Mouse (Mus musculus): ENCODE measurements around the gene Bcl2l13.
"Not testable (repeated sequence)": the region's sequence is repeated elsewhere in the genome, so short reads cannot be mapped to it uniquely, and the experiment has no call there.

Gene Bcl2l13

GRCm38 (mm10) chr6:120924791-120925321, 88.8 kb downstream of the Bcl2l13 start:
- ATAC-seq (ENCODE audit: insufficient number of reproducible peaks, low FRiP score, low TSS enrichment): not testable (repeated sequence)

GRCm38 (mm10) chr6:120926880-120927279, 90.9 kb downstream of the Bcl2l13 start:
- ATAC-seq (ENCODE audit: insufficient number of reproducible peaks, low FRiP score, low TSS enrichment): no peak

GRCm38 (mm10) chr6:120927765-120928164, 91.8 kb downstream of the Bcl2l13 start:
- no peak for ATAC-seq (ENCODE audit: insufficient number of reproducible peaks, low FRiP score, low TSS enrichment)

DNA sequence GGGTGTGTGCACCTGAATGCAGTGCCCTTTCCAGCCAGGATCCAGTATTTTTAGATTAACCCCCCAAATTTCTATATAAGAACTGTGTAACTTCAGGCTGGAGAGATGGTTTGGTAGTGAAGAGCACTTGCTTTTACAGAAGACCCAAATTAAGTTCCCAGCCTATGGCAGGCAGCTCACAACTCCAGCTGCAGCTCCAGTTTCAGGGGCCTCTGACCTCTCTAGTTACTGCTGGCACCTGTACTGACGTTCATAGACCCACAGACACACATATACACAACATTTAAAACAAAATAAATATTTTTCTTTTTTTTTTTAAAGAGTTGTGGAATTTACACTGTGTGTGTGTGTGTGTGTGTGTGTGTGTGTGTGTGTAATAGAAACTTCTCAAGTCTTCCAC, 93.4 kb downstream of the Bcl2l13 start:
- ATAC-seq (ENCODE audit: insufficient number of reproducible peaks, low FRiP score, low TSS enrichment): no peak

- ATAC-seq (ENCODE audit: insufficient number of reproducible peaks, low FRiP score, low TSS enrichment): no peak
These were observed 94.7 kb downstream of the Bcl2l13 start for GRCm38 (mm10) chr6:120930450-120931306.

DNA sequence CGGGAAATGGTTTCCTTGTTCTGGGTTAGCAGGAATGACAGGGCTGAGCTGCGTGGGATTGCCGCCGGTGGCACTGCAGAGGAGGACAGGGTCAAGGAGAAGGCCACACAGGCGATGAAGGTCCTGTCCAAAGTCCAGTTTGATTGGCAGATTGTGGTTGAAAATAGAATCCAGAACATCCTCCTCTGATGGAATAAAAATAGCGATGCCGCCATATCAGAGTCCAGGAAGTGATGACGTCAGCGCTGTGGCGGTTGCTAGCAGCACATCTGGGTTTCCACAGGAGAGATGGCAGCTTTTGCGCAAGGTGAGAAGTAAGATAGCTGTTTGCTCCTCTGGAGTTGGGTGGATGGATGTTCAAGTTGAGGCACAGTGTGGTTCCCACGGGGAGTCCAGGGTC, 96.6 kb downstream of the Bcl2l13 start:
- ATAC-seq (ENCODE audit: insufficient number of reproducible peaks, low FRiP score, low TSS enrichment): no peak

GRCm38 (mm10) chr6:120933670-120934069, 97.7 kb downstream of the Bcl2l13 start:
- no peak for ATAC-seq (ENCODE audit: insufficient number of reproducible peaks, low FRiP score, low TSS enrichment)

GRCm38 (mm10) chr6:120934176-120934575, 98.2 kb downstream of the Bcl2l13 start:
- no peak for ATAC-seq (ENCODE audit: insufficient number of reproducible peaks, low FRiP score, low TSS enrichment)

GRCm38 (mm10) chr6:120937104-120937617, 101.1 kb downstream of the Bcl2l13 start:
- ATAC-seq (ENCODE audit: insufficient number of reproducible peaks, low FRiP score, low TSS enrichment): no peak

DNA sequence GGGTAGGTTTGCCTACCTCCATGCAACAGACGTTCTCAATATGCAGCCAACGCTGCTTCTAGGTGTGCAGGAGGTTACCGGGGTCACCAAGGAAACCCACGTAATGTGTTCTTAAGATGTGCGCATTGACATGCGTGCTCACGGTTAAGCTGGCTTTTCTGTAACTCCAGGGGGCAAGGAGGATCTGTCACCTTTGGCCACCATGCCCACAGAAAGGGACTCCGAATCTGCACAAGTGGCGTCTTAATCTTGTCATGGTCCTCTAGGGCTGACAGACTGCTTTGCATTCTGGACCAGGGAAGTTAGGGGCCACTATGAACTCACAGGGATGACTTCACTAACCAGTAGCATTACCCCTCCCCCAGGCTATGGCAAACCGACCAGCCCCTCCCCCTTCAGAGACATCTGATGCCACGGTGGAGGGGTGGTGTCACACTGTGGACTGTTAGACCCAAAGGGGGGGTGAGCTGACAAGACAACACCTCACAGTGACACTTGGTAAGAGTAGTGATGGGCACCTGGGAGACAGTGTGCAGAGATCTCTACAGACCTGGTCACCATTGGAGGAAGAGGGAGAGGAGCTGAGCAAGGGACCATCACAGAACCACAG, 102.1 kb downstream of the Bcl2l13 start:
- no peak for ATAC-seq (ENCODE audit: insufficient number of reproducible peaks, low FRiP score, low TSS enrichment)

DNA sequence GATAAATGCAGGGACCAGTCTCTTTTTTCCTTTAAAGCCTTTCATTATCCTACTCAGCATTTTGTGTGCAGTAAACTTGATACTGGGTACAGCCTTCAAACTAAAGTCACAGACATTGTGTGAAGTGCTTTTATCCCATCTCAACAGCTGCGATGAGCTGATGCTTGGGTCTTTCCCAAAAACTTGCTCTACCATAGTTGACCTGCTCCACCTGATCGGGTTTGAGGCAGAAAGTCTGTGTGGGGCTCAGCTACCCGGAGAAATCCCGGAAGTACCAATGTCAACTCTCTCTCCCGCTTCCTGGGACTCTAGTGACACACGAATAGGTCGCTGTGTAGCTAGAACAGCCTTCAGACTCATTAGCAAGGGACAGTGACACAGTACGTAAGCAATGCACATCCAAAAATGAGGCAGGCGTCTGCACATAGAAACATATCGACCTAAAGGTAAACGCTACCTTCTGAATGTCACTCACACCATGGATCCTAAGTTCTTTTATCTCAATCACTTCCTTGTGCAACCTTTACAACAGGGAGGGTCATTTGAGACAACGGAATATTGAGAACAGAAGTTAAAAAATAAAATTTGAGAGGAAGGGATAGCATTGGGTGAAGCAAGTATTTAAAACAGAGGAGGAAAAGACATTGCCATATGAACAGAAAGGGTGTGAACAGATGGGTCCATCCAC, 102.9 kb downstream of the Bcl2l13 start:
- ATAC-seq (ENCODE audit: insufficient number of reproducible peaks, low FRiP score, low TSS enrichment): no peak

DNA sequence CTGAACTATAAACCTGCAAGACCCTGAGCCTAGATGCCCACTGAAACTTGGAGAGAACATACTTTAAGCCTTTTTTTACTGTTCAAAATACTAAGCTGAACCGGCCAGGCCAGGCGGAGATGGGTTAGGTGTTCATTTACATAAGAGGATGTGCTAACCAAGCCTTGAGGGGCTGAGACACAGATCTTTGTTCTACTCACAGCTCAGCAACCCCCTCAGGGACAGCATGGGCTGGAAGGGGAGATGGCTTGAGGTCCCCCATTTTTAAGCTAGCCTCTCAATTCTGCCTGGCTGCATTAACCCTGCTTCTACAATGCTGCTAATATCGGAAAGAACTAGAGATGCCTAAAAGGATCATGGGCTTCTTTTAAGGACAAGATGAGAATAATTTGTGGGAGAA, 103.8 kb downstream of the Bcl2l13 start:
- ATAC-seq (ENCODE audit: insufficient number of reproducible peaks, low FRiP score, low TSS enrichment): no peak

DNA sequence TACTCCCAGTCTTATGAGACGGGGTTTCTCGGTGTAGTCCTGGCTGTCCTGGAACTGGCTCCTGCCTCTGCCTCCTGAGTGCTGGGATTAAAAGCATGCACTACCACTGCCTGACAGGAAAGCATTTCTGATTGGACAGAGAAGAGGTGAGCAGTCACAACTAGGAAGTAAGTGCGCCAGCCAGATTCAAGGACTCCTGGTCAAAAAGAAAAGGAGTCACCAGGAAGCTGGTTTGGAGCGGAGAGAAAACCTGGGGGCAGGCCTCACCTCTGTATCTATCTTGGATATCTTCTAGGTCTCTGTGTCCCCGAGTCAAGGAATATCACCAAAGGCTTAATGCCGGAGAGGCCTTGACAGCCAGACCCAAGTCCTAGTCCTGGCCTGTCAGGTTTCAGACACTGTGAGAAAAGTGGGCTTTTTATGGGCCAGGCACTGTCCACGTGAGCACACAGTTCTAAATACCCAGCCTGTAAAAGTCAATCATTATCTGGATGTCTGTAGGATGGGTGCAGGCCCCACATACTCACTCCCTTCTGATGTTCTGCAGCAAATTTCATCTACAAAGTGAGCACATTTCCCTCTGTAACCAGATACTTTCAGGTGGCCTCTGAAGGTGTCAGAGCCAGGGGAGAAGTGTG, 104.6 kb downstream of the Bcl2l13 start:
- no peak for ATAC-seq (ENCODE audit: insufficient number of reproducible peaks, low FRiP score, low TSS enrichment)

- no peak for ATAC-seq (ENCODE audit: insufficient number of reproducible peaks, low FRiP score, low TSS enrichment)
These were observed 105.1 kb downstream of the Bcl2l13 start for GRCm38 (mm10) chr6:120941084-120941481.

- ATAC-seq (ENCODE audit: insufficient number of reproducible peaks, low FRiP score, low TSS enrichment): no peak
These were observed 105.6 kb downstream of the Bcl2l13 start for GRCm38 (mm10) chr6:120941575-120941974.
